Mouse (Mus musculus) MEL (cell line): ENCODE data around the gene Ap2m1. TPM values are rescaled to one million over a fixed set of nuclear protein-coding genes. Genes with fewer than 3 reads are reported as not detected.
A peak's percentile ranks its signal among the peaks of the same experiment; 100 is the strongest.

Experiments used
- DNase-seq: peaks from one replicate; pipeline ENCODE4 v3.0.0; 2011; ENCODE audit warnings: low read depth, low spot score
- H3K27ac ChIP-seq: 2 replicates; pipeline ENCODE4 v1.5.1; 2012; ENCODE audit warnings: low read depth, mild to moderate bottlenecking, control low read depth, low read length, moderate library complexity; ENCODE audit not compliant: control insufficient read depth
- H3K27me3 ChIP-seq, 2 experiments: fragments of 150-350 bp in 1 of 2; sonication (generic) in 1 of 2; 2 replicates each; pipeline ENCODE4 v1.6.1; 2012; ENCODE audit warnings: low read length in 2 of 2, mild to moderate bottlenecking in 2 of 2, improper control_type of control experiment in 1 of 2, moderate library complexity in 1 of 2; ENCODE audit not compliant: insufficient read depth in 2 of 2, control insufficient read depth in 1 of 2
- H3K36me3 ChIP-seq, 2 experiments: 2 replicates each; pipeline ENCODE4 v1.6.1; 2012 to 2014; ENCODE audit warnings: low read length in 2 of 2, improper control_type of control experiment in 1 of 2, inconsistent platforms in 1 of 2, mild to moderate bottlenecking in 1 of 2; ENCODE audit not compliant: insufficient read depth in 2 of 2, control insufficient read depth in 1 of 2
- H3K4me1 ChIP-seq, 2 experiments: fragments of 150-350 bp in 1 of 2; sonication (generic) in 1 of 2; 2 replicates each; pipeline ENCODE4 v1.6.1; 2012; ENCODE audit warnings: low read length in 2 of 2, improper control_type of control experiment in 1 of 2, mild to moderate bottlenecking in 1 of 2; ENCODE audit not compliant: insufficient read depth in 2 of 2, control insufficient read depth in 1 of 2
- H3K4me3 ChIP-seq, 2 experiments: fragments of 150-350 bp in 1 of 2; sonication (generic) in 1 of 2; 2 replicates each; pipeline ENCODE4 v1.5.1; 2012; ENCODE audit warnings: low read depth in 2 of 2, low read length in 2 of 2, mild to moderate bottlenecking in 2 of 2, moderate library complexity in 2 of 2, control low read depth in 1 of 2, improper control_type of control experiment in 1 of 2; ENCODE audit not compliant: control insufficient read depth in 1 of 2, insufficient read depth in 1 of 2
- H3K79me2 ChIP-seq: 2 replicates; pipeline ENCODE4 v1.6.1; 2012; ENCODE audit warnings: mild to moderate bottlenecking, low read length, moderate library complexity; ENCODE audit not compliant: control insufficient read depth, poor library complexity, insufficient read depth
- H3K9ac ChIP-seq: 2 replicates; pipeline ENCODE4 v1.6.1; 2012; ENCODE audit warnings: low read depth, mild to moderate bottlenecking, control low read depth, low read length, moderate library complexity; ENCODE audit not compliant: control insufficient read depth, poor library complexity, severe bottlenecking
- H3K9me3 ChIP-seq: fragments of 150-350 bp; sonication (generic); replicated peaks from 2 replicates; pipeline ENCODE4 v1.6.1; 2012; ENCODE audit warnings: mild to moderate bottlenecking, low read length, improper control_type of control experiment, moderate library complexity; ENCODE audit not compliant: insufficient read depth
- BHLHE40 ChIP-seq: IDR thresholded peaks from 2 replicates; pipeline ENCODE4 v1.6.1; 2012; ENCODE audit warnings: low read depth, mild to moderate bottlenecking, inconsistent platforms, low read length, improper control_type of control experiment, borderline replicate concordance
- CHD2 ChIP-seq: IDR thresholded peaks from 2 replicates; pipeline ENCODE4 v1.6.1; 2011; ENCODE audit warnings: low read length, improper control_type of control experiment
- CTCF ChIP-seq, 3 experiments: IDR thresholded peaks in 2 of 3; conservative IDR thresholded peaks in 1 of 3; 2 replicates each; pipeline ENCODE4 v1.5.1; 2011 to 2012; ENCODE audit warnings: low read length in 3 of 3, low read depth in 2 of 3, mild to moderate bottlenecking in 2 of 3, improper control_type of control experiment in 1 of 3, inconsistent platforms in 1 of 3, mixed read lengths in 1 of 3, moderate library complexity in 1 of 3; ENCODE audit not compliant: control insufficient read depth in 1 of 3, insufficient read depth in 1 of 3, poor library complexity in 1 of 3, severe bottlenecking in 1 of 3
- E2F4 ChIP-seq: IDR thresholded peaks from 2 replicates; pipeline ENCODE4 v1.6.1; 2011; ENCODE audit warnings: low read depth, low read length, improper control_type of control experiment, borderline replicate concordance
- ELF1 ChIP-seq: IDR thresholded peaks from 2 replicates; pipeline ENCODE4 v1.6.1; 2014; ENCODE audit warnings: low read depth, mild to moderate bottlenecking, inconsistent platforms, low read length, improper control_type of control experiment, moderate library complexity
- HCFC1 ChIP-seq: IDR thresholded peaks from 2 replicates; pipeline ENCODE4 v1.6.1; 2012; ENCODE audit warnings: low read depth, mild to moderate bottlenecking, inconsistent platforms, low read length, improper control_type of control experiment, moderate library complexity
- JUND ChIP-seq: IDR thresholded peaks from 2 replicates; pipeline ENCODE4 v1.6.1; 2011; ENCODE audit warnings: low read depth, mild to moderate bottlenecking, improper control_type of control experiment, low read length
- KAT2A ChIP-seq: conservative IDR thresholded peaks from 2 replicates; pipeline ENCODE4 v1.6.1; 2012; ENCODE audit warnings: low read depth, low read length, improper control_type of control experiment, inconsistent platforms
- MAFK ChIP-seq: IDR thresholded peaks from 2 replicates; pipeline ENCODE4 v1.6.1; 2011; ENCODE audit warnings: low read depth, mild to moderate bottlenecking, low read length, improper control_type of control experiment, borderline replicate concordance
- MAZ ChIP-seq: IDR thresholded peaks from 2 replicates; pipeline ENCODE4 v1.6.1; 2012; ENCODE audit warnings: low read depth, mild to moderate bottlenecking, inconsistent platforms, low read length, improper control_type of control experiment
- MXI1 ChIP-seq: IDR thresholded peaks from 2 replicates; pipeline ENCODE4 v1.6.1; 2011; ENCODE audit warnings: mild to moderate bottlenecking, low read depth, low read length, improper control_type of control experiment
- MYB ChIP-seq: IDR thresholded peaks from 2 replicates; pipeline ENCODE4 v1.6.1; 2011; ENCODE audit warnings: mild to moderate bottlenecking, low read depth, low read length, improper control_type of control experiment
- NELFE ChIP-seq: IDR thresholded peaks from 2 replicates; pipeline ENCODE4 v1.6.1; 2011; ENCODE audit warnings: low read depth, low read length, improper control_type of control experiment
- POLR2A ChIP-seq, 2 experiments: IDR thresholded peaks; 2 replicates each; pipeline ENCODE4 v1.6.1; 2011 to 2012; ENCODE audit warnings: low read length in 2 of 2, mild to moderate bottlenecking in 2 of 2, control low read depth in 1 of 2, improper control_type of control experiment in 1 of 2, low read depth in 1 of 2, moderate library complexity in 1 of 2; ENCODE audit not compliant: control insufficient read depth in 1 of 2, insufficient read depth in 1 of 2, poor library complexity in 1 of 2
- POLR2AphosphoS2 ChIP-seq: IDR thresholded peaks from 2 replicates; pipeline ENCODE4 v1.6.1; 2011; ENCODE audit warnings: low read length, improper control_type of control experiment
- POLR2AphosphoS5 ChIP-seq: IDR thresholded peaks from 2 replicates; pipeline ENCODE4 v1.6.1; 2012; ENCODE audit warnings: low read depth, borderline replicate concordance, mild to moderate bottlenecking, inconsistent platforms, low read length, moderate library complexity, mixed read lengths
- SMC3 ChIP-seq: IDR thresholded peaks from 2 replicates; pipeline ENCODE4 v1.6.1; 2011; ENCODE audit warnings: low read depth, low read length, improper control_type of control experiment
- TAL1 ChIP-seq: IDR thresholded peaks from 2 replicates; pipeline ENCODE4 v1.6.1; 2012; ENCODE audit warnings: mild to moderate bottlenecking, inconsistent platforms, low read length, moderate library complexity, mixed read lengths
- TBP ChIP-seq: IDR thresholded peaks from 2 replicates; pipeline ENCODE4 v1.8.0; 2011; ENCODE audit warnings: low read depth, low read length, improper control_type of control experiment
- USF1 ChIP-seq: IDR thresholded peaks from 2 replicates; pipeline ENCODE4 v1.6.1; 2014; ENCODE audit warnings: low read depth, mild to moderate bottlenecking, inconsistent platforms, low read length, improper control_type of control experiment, moderate library complexity
- ZC3H11A ChIP-seq: IDR thresholded peaks from 2 replicates; pipeline ENCODE4 v1.6.1; 2012; ENCODE audit warnings: low read depth, mild to moderate bottlenecking, inconsistent platforms, low read length, improper control_type of control experiment
- ZMIZ1 ChIP-seq: IDR thresholded peaks from 2 replicates; pipeline ENCODE4 v1.6.1; 2012; ENCODE audit warnings: low read depth, mild to moderate bottlenecking, inconsistent platforms, low read length, improper control_type of control experiment, moderate library complexity
- ZNF384 ChIP-seq: IDR thresholded peaks from 2 replicates; pipeline ENCODE4 v1.6.1; 2012; ENCODE audit warnings: low read depth, mild to moderate bottlenecking, inconsistent platforms, low read length, improper control_type of control experiment
- polyA plus RNA-seq, 2 experiments: library from polyadenylated mRNA; stranded (reverse) in 1 of 2; unstranded in 1 of 2; fragments of >175 nt in 1 of 2; fragments of >200 nt in 1 of 2; gene quantifications; 2 replicates each; pipeline versions ENCODE4 v1.2.1 to v1.2.4; 2012; ENCODE audit warnings: low replicate concordance in 2 of 2, low read depth in 1 of 2; ENCODE audit not compliant: insufficient read length in 2 of 2, insufficient read depth in 1 of 2, missing spikeins in 1 of 2
- total RNA-seq: library from RNA; depleted of rRNA; stranded (reverse); fragments of 300-350 nt; gene quantifications from 2 replicates; pipeline ENCODE4 v1.2.3, GENCODE M21; 2012

Gene Ap2m1
- total and polyA plus RNA-seq, 3 experiments = 185 to 1,810 (median 312) TPM

- no peak for TF ChIP-seq POLR2AphosphoS5
- no peak for TF ChIP-seq USF1
- TF ChIP-seq MAZ = no peak
- no peak for TF ChIP-seq KAT2A
- TF ChIP-seq TAL1 = peak; percentile 60
- TF ChIP-seq E2F4 = no peak
- TF ChIP-seq MYB = no peak
- TF ChIP-seq POLR2A (IDR thresholded peaks at IDR 0.05; ENCODE audit: control insufficient read depth in 1 of 2, insufficient read depth in 1 of 2, low read depth in 1 of 2, low read length in 2 of 2, poor library complexity in 1 of 2) = no peak
- peak; percentile 21; the same call in 1 of the 2 replicates for TF ChIP-seq ZC3H11A
- no peak for TF ChIP-seq ELF1
- no peak for TF ChIP-seq POLR2AphosphoS2
- TF ChIP-seq CHD2 = no peak
- TF ChIP-seq ZMIZ1 = no peak
These were observed 44.7 kb upstream of the Ap2m1 start (continued) for GRCm38 (mm10) chr16:20490581-20490980.

- H3K9ac ChIP-seq = no peak overlapping the region
- no peak for DNase-seq
- H3K79me2 ChIP-seq = no peaks in the 10 kb centered on the region
- no peak overlapping the region for H3K27ac ChIP-seq
- H3K4me1 ChIP-seq = peaks cover 3 to 10% of the 10 kb centered on the region in 2 experiments
- H3K4me3 ChIP-seq = no peak overlapping the region
- no peak for TF ChIP-seq MXI1
- no peak for TF ChIP-seq HCFC1
- no peak for TF ChIP-seq MAZ
- TF ChIP-seq, all 39 proteins: peak for 0
- H3K27me3 ChIP-seq = no peaks in the 10 kb centered on the region
- H3K36me3 ChIP-seq = peaks cover 0 to 12% of the 10 kb centered on the region in 2 experiments; a peak in 2 of 4 replicates
- no peaks in the 10 kb centered on the region for H3K9me3 ChIP-seq
These were observed 44.0 kb upstream of the Ap2m1 start for GRCm38 (mm10) chr16:20491301-20491700.

DNA sequence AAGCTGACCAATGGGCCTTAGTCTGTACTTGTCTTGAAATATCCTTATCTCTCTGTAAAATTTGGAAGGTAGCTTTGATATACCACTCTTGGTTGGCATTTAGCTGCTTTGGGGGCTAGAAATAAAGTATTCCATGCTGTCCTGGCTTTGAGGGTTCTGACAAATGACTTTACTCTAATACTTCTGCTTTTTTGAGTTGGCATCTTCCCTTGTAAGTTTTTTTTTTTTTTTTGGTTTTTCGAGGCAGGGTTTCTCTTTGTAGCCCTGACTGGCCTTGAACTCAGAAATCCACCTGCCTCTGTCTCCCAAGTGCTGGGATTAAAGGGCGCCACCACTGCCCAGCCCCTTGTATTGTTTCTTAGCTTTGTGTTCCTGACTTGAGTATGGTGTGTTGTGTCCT, 41.8 kb upstream of the Ap2m1 start:
- TF ChIP-seq SMC3 (no peak), POLR2A (IDR thresholded peaks at IDR 0.05; ENCODE audit: control insufficient read depth in 1 of 2, insufficient read depth in 1 of 2, low read depth in 1 of 2, low read length in 2 of 2, poor library complexity in 1 of 2) (no peak), TBP (0 out of 2 replicates have a peak, but pooled peaks have one; percentile 14), CTCF (IDR thresholded peaks at IDR 0.05 in 2 of 3, conservative IDR thresholded peaks at IDR 0.05 in 1 of 3; ENCODE audit: control insufficient read depth in 1 of 3, insufficient read depth in 1 of 3, low read depth in 2 of 3, low read length in 3 of 3, poor library complexity in 1 of 3, severe bottlenecking in 1 of 3) (no peak), BHLHE40 (no peak), NELFE (no peak), CHD2 (no peak), ZNF384 (peak; percentile 91), MAFK (no peak), E2F4 (no peak), JUND (no peak)
- Histone ChIP-seq H3K36me3 (peaks cover 0 to 14% of the 10 kb centered on the region in 2 experiments; a peak in 2 of 4 replicates), H3K4me1 (peaks cover 3 to 14% of the 10 kb centered on the region in 2 experiments), H3K79me2 (no peaks in the 10 kb centered on the region), H3K9me3 (no peaks in the 10 kb centered on the region), H3K9ac (no peak overlapping the region), H3K27ac (no peak overlapping the region), H3K4me3 (no peak overlapping the region), H3K27me3 (no peaks in the 10 kb centered on the region)
- DNase-seq = peak; percentile 59
